Mouse (Mus musculus) hindbrain, embryonic 11.5 days (tissue): ENCODE measurements around the gene Gimap8. TPM values are rescaled to one million over a fixed set of nuclear protein-coding genes. Genes with fewer than 3 reads are reported as not detected.

Experiments
- ATAC-seq: fragments of 200-750 bp; cut with Nextera tagmentation; 2 replicates; pipeline ENCODE4 v1.8.0; 2017; ENCODE audit warnings: mild to moderate bottlenecking, moderate TSS enrichment, moderate library complexity; ENCODE audit not compliant: low FRiP score
- DNase-seq: peaks from one replicate; pipeline ENCODE4 v3.0.0-alpha.2; 2015; ENCODE audit warnings: low spot score
- H3K27ac ChIP-seq: fragments of 300-500 bp; sonication (generic); 2 replicates; pipeline ENCODE4 v1.5.1; 2014; ENCODE audit warnings: mild to moderate bottlenecking, low read depth, low read length
- H3K27me3 ChIP-seq: fragments of 300-500 bp; sonication (generic); 2 replicates; pipeline ENCODE4 v1.6.1; 2014; ENCODE audit warnings: mild to moderate bottlenecking, low read length, moderate library complexity, mixed read lengths; ENCODE audit not compliant: control insufficient read depth, insufficient read depth
- H3K36me3 ChIP-seq: fragments of 300-500 bp; sonication (generic); 2 replicates; pipeline ENCODE4 v1.6.1; 2014; ENCODE audit warnings: mild to moderate bottlenecking, low read length, moderate library complexity, mixed read lengths; ENCODE audit not compliant: control insufficient read depth, insufficient read depth
- H3K4me1 ChIP-seq: fragments of 300-500 bp; sonication (generic); replicated peaks from 2 replicates; pipeline ENCODE4 v1.6.1; 2014; ENCODE audit warnings: low read length, mixed read lengths; ENCODE audit not compliant: control insufficient read depth, insufficient read depth
- H3K4me2 ChIP-seq: fragments of 300-500 bp; sonication (generic); replicated peaks from 2 replicates; pipeline ENCODE4 v1.6.1; 2014; ENCODE audit warnings: mild to moderate bottlenecking, low read depth, low read length
- H3K4me3 ChIP-seq: fragments of 300-500 bp; sonication (generic); 2 replicates; pipeline ENCODE4 v1.5.1; 2014; ENCODE audit warnings: low read depth, low read length
- H3K9ac ChIP-seq: fragments of 300-500 bp; sonication (generic); 2 replicates; pipeline ENCODE4 v1.6.1; 2014; ENCODE audit warnings: low read depth, low read length
- H3K9me3 ChIP-seq: fragments of 300-500 bp; sonication (generic); 2 replicates; pipeline ENCODE4 v1.6.1; 2016; ENCODE audit warnings: low read length; ENCODE audit not compliant: control insufficient read depth
- WGBS: fragments of 180-500 bp; shearing (Covaris S2); extraction: QIAGEN DNeasy Blood & Tissue Kit; methylation state at CpG from one replicate; pipeline ENCODE4 v1.1.7; 2014; 5-methylcytosine and 5-hydroxymethylcytosine counted together
- polyA plus RNA-seq: library from polyadenylated mRNA; unstranded; fragments of >200 nt; fragmentation: Nextera tagmentation; extraction: Ambion mirVana; gene quantifications from 2 replicates; pipeline ENCODE4 v1.2.1, GENCODE M21; 2014

Gene Gimap8
- polyA plus RNA-seq, 1 experiment from 2014 or later: 0.37 TPM

DNA sequence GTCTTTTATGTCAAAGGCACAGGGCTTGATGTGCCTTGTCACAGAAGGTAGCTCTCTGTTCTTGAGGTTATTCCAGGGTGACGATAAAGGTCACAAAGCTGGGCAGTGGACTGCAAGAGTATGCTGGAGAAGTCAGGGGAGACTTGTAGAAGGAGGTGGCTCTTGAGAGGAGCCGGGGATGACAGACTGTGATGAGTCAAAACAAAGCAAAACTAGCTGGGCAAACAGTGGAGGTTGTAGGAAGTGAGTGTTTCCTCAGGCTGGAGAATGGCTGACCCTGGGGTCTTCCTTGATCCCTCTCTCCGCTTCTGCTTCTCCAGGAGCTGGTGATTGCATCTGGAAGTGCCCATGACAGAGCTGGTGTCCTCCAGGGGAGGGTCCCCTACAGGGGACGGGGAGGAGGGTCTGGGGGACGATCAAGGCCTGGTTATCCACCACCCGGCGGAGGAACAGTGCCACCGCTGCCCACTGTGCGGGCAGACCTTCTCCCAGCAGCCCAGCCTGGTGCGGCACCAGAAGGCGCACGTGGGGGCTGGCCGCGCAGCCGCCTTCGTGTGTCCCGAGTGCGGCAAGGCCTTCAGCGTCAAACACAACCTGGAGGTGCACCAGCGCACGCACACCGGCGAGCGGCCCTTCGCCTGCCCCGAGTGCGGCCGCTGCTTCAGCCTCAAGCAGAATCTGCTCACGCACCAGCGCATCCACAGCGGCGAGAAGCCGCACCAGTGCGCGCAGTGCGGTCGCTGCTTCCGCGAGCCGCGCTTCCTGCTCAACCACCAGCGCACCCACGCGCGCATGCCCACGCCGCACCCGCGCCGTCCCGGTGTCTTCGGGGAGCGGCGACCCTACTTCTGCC, 18.0 kb upstream of the Gimap8 start:
- Histone ChIP-seq H3K4me1 (peaks cover 2% of the 10 kb centered on the region), H3K4me2 (peak overlapping the region; percentile 82), H3K4me3 (peak overlapping the region; percentile 36), H3K27ac (no peak overlapping the region), H3K36me3 (no peaks in the 10 kb centered on the region), H3K9ac (peak overlapping the region; percentile 64), H3K27me3 (peaks cover 26% of the 10 kb centered on the region), H3K9me3 (no peaks in the 10 kb centered on the region)
- ATAC-seq (peak; percentile 53), DNase-seq (peak; percentile 48)
- 7% methylated on average over 52 of the region's 54 CpGs for WGBS

DNA sequence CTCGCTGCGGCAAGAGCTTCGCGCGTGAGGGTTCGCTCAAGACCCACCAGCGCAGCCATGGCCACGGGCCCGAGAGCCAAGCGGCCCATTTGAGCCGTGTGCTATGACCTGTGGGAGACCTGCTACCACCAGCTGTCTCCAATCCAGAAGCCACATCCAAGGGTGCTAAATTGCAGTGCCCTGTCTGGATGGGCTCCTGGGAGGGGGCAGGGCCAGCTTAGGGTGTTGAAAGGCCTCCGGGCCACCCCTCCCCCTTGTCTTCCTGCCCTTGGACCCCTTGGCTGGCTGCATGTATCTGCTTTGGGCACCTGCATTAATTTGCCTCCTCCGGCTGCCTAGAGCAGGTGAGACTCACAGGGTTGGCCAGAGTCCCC, 17.4 kb upstream of the Gimap8 start:
- Histone ChIP-seq H3K4me2 (peak overlapping the region; percentile 82), H3K36me3 (no peaks in the 10 kb centered on the region), H3K27me3 (peaks cover 26% of the 10 kb centered on the region), H3K4me1 (peaks cover 2% of the 10 kb centered on the region), H3K27ac (no peak overlapping the region), H3K9ac (peak overlapping the region; percentile 64), H3K9me3 (no peaks in the 10 kb centered on the region), H3K4me3 (peak overlapping the region; percentile 36)
- WGBS: 21% methylated on average over 13 of the region's 13 CpGs
- ATAC-seq (peak; percentile 38), DNase-seq (no peak)

DNA sequence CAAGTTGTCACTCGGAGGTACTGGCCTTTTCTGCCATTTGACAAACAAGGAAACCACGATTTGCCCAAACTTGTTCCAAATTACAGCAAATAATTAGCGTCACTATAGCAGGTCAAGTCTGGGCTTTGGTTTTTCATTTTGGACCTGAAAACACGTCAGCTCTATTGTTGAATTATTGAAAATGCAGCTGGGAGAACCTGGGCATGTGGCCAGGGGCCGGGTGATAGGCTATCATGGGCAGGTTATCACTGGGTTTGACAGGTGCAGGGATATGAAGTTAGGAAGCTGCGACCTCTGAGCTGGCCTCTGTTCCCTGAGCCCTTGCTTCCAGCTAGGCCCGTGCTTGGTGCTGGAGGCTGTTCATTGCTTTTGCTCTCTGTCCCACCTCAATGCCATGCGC, 16.2 kb upstream of the Gimap8 start:
- no peak overlapping the region for H3K9ac ChIP-seq
- no peak for ATAC-seq
- H3K4me1 ChIP-seq: peaks cover 2% of the 10 kb centered on the region
- H3K4me2 ChIP-seq: no peak overlapping the region
- DNase-seq: no peak
- H3K4me3 ChIP-seq: no peak overlapping the region
- 90% methylated on average over 8 of the region's 8 CpGs for WGBS
- H3K36me3 ChIP-seq: no peaks in the 10 kb centered on the region
- H3K27ac ChIP-seq: no peak overlapping the region
- H3K9me3 ChIP-seq: no peaks in the 10 kb centered on the region
- H3K27me3 ChIP-seq: peaks cover 24% of the 10 kb centered on the region

DNA sequence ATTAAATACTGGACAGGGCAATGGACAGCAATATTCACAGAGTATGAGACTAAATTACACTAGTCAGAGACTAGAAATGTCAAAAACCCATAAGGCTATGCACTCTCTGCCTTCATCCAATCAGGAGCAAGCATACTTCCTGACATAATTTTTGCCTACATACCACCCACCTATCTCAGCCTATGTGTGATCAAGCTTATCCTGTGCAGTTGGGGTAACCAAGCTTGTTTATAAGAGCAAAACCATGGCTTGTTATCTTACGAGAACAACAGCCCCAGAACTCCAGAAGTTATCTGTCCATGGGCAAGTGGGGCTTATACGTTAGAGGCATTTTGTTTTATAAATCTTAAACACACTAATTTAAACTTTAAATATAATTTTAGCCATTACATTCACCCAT, 11.9 kb upstream of the Gimap8 start:
- no peak for DNase-seq
- Histone ChIP-seq H3K9me3 (no peaks in the 10 kb centered on the region), H3K4me1 (no peaks in the 10 kb centered on the region), H3K4me3 (no peak overlapping the region), H3K27me3 (no peaks in the 10 kb centered on the region; the same call in 1 of the 2 replicates), H3K27ac (no peak overlapping the region), H3K9ac (no peak overlapping the region), H3K4me2 (no peak overlapping the region), H3K36me3 (no peaks in the 10 kb centered on the region)
- WGBS: 90% methylated on average over 2 of the region's 2 CpGs
- no peak for ATAC-seq

DNA sequence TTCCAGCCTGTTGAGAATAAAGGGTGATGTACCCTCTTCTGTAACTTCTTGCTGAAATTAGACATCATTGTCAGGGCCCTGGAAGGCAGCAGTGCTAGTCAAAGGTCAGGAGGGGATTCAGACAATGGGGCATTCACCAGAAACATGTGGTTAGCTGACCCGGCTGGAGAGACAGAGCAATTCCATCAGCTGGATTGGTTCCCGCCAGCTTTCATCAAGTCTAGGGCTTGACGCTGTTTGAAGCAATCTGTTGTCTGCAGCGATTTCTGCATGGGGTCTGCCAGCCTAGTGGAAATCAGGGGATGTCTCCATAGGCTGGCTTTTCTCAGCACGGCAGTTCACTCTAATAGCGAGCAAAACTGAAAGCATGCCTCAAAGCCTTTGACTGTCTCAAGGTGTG, 10.5 kb upstream of the Gimap8 start:
- H3K4me1 ChIP-seq: no peaks in the 10 kb centered on the region
- no peaks in the 10 kb centered on the region for H3K36me3 ChIP-seq
- no peaks in the 10 kb centered on the region for H3K27me3 ChIP-seq
- H3K4me2 ChIP-seq: no peak overlapping the region
- no peak overlapping the region for H3K4me3 ChIP-seq
- no peak for DNase-seq
- WGBS: 35% methylated on average over 6 of the region's 6 CpGs
- no peak overlapping the region for H3K27ac ChIP-seq
- H3K9me3 ChIP-seq: no peaks in the 10 kb centered on the region
- no peak for ATAC-seq
- H3K9ac ChIP-seq: no peak overlapping the region

DNA sequence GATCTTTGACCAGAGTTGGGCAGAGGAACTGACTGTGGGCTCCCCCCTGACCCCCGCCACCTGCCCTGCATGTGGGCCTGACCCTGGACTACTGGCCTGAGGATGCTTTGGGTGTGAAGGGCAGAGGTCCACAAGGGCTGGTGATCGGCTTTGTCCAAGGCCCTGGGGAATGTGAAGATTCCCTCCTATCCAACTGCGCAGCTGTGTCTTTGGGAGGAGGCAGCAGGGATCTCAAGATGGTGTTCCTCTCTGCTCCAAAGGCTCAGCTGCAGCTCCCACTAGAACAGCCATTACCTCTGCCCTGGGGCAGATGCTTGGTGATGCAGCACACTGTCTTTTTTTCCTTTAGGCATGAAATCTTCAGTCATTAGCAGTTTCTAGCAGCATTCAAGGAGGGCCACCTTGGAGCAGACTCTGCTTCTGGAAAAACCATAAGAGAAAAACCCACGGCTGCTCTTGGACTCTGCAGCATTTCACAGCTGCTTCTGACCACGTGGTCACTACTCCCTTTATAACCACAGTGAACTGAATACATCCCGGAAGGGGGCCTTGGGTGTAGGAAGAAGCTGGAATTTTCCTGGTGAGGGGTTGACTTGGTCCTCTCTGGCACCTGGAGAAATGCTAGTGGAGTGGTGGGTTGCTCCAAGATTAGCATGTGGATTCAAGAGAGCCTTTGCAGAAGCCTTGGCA, 9.1 kb upstream of the Gimap8 start:
- no peak overlapping the region for H3K4me3 ChIP-seq
- H3K9me3 ChIP-seq: no peaks in the 10 kb centered on the region
- no peak overlapping the region for H3K9ac ChIP-seq
- H3K4me1 ChIP-seq: no peaks in the 10 kb centered on the region
- no peak for ATAC-seq
- H3K27ac ChIP-seq: no peak overlapping the region
- DNase-seq: no peak
- H3K4me2 ChIP-seq: no peak overlapping the region
- WGBS: 62% methylated on average over 6 of the region's 6 CpGs
- no peaks in the 10 kb centered on the region for H3K36me3 ChIP-seq
- no peaks in the 10 kb centered on the region for H3K27me3 ChIP-seq

DNA sequence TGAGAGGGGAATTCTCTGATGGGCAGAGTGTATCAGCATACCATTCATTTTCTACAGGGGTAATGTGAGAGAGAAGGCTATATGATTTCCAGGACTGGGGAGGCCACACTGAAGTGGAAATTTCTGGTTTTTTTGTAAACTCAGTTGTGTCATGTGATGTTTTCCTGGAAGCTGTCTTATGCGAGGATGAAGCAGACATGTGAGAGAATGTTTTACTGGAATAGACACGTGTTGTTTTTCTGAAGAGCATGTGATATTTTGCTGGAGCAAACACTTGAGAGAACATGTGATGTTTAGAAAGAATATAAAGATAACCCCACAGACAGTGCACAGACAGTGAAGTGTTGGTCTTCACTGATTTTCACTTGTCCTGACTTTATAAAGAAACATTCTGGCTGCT, 8.5 kb upstream of the Gimap8 start:
- no peak overlapping the region for H3K27ac ChIP-seq
- DNase-seq (no peak), ATAC-seq (no peak)
- H3K9me3 ChIP-seq: no peaks in the 10 kb centered on the region
- no peaks in the 10 kb centered on the region for H3K36me3 ChIP-seq
- no peaks in the 10 kb centered on the region for H3K27me3 ChIP-seq
- H3K9ac ChIP-seq: no peak overlapping the region
- no peak overlapping the region for H3K4me2 ChIP-seq
- WGBS: 75% methylated on average over 2 of the region's 2 CpGs
- H3K4me1 ChIP-seq: no peaks in the 10 kb centered on the region
- H3K4me3 ChIP-seq: no peak overlapping the region

DNA sequence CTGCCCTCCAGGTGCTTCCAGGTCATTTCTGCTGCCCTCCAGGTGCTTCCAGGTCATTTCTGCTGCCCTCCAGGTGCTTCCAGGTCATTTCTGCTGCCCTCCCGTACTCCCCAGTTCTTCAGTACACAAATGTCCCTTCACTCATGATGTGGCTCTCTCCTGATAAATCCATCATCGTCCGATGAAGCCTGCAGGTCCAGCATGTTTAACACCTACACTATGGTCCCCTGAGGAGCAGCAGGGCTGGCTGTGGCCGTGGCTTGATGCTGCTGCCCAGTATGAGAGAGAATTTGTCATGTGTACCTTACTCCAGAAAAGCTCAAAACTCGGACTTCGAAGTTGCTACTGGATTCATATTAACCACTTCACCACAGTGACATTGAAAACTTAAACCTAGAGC, 5.6 kb upstream of the Gimap8 start:
- ATAC-seq: no peak
- H3K27ac ChIP-seq: no peak overlapping the region
- H3K4me1 ChIP-seq: no peaks in the 10 kb centered on the region
- H3K9ac ChIP-seq: no peak overlapping the region
- H3K9me3 ChIP-seq: no peaks in the 10 kb centered on the region
- DNase-seq: no peak
- H3K36me3 ChIP-seq: no peaks in the 10 kb centered on the region
- H3K27me3 ChIP-seq: no peaks in the 10 kb centered on the region
- 79% methylated on average over 6 of the region's 6 CpGs for WGBS
- H3K4me2 ChIP-seq: no peak overlapping the region
- no peak overlapping the region for H3K4me3 ChIP-seq
